In the genomic region with DNA sequence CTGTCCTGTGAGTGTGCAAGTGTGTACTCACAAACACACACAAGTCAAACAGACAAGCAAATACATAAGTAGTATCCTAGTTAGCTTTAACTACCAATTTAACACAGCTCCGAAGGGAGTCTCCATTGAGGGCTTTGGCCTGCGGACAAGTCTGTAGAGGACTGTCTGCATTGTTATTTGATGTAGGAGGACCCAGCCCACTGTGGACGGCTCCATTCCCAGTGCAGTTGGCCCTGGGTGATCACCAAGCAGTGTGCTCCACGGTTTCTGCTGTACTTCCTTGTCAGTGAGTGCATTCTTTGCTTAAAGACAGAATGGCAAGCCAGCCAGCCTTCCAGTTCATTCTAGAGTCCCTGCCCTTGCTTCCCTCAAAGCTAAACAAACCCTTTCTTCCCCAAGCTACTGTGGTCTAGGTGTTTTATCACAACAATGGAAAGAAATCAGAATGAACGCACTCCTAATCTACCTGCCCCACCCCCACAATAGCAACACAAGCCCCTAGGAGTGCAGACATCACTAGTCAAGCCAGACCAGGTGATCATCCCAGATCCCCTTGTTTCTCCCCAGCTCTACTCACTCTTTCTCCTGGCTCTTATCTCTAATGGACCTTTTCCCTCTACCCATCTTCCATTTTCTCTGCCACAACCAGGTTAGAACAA, we compare ENCODE assay signal across 22 mouse cellular contexts. TPM values are rescaled to one million over a fixed set of nuclear protein-coding genes. Genes with fewer than 3 reads are reported as not detected.
DNase-seq lines count a peak whose midpoint lies in the region; ATAC-seq and TF ChIP-seq lines count a peak whose summit lies in the region.
"Had no signal": no experiment of that assay in that cellular context is flagged by ENCODE, and none has a peak within 500 bp of the region (broad histone marks: within the 10 kb centered on the region; RNA-seq: fewer than 3 reads in every experiment).

No protein-coding gene starts in this region.

- WGBS in heart, embryonic 16.5 days: 70% methylated on average over 5 of the region's 5 CpGs
- WGBS in liver, postnatal 0 days (ENCODE audit: insufficient replicate concordance): 70% methylated on average over 5 of the region's 5 CpGs

- no peak overlapping the region for H3K9ac ChIP-seq in heart, embryonic 16.5 days (ENCODE audit: low read length)
- H3K9ac ChIP-seq in liver, postnatal 0 days (replicated peaks): no peak overlapping the region
- H3K9ac ChIP-seq: heart, embryonic 13.5 days; hindbrain, embryonic 14.5 days; intestine, embryonic 15.5 days; kidney, embryonic 15.5 days had no signal

- peaks cover 47% of the 10 kb centered on the region for H3K4me1 ChIP-seq in heart, embryonic 16.5 days (ENCODE audit: control insufficient read depth, insufficient read depth, low read length)
- peaks cover 38% of the 10 kb centered on the region for H3K4me1 ChIP-seq in liver, postnatal 0 days (ENCODE audit: insufficient read depth)

- no peaks in the 10 kb centered on the region for H3K27me3 ChIP-seq in heart, embryonic 16.5 days (ENCODE audit: control insufficient read depth, insufficient read depth, low read length)
- H3K27me3 ChIP-seq in liver, postnatal 0 days (ENCODE audit: insufficient read depth, low read length): no peaks in the 10 kb centered on the region
- H3K27me3 ChIP-seq: heart, embryonic 13.5 days; intestine, embryonic 15.5 days; kidney, embryonic 15.5 days had no signal

- no peak overlapping the region for H3K4me2 ChIP-seq in heart, embryonic 16.5 days (ENCODE audit: low read depth, low read length)
- H3K4me2 ChIP-seq in liver, postnatal 0 days (ENCODE audit: low read depth, low read length): no peak overlapping the region
- H3K4me2 ChIP-seq: heart, embryonic 13.5 days; hindbrain, embryonic 14.5 days; intestine, embryonic 15.5 days; kidney, embryonic 15.5 days had no signal

- DNase-seq in heart, postnatal 25 days (ENCODE audit: low spot score): no peak
- DNase-seq in ES-CJ7 (ENCODE audit: low read depth, low spot score) (peak; percentile 97), WW6 (ENCODE audit: low read depth, low spot score) (peak; percentile 54)
- DNase-seq in liver, postnatal 0 days: no peak
- DNase-seq in adrenal gland, adult 8-10 months: no peak
- DNase-seq: adrenal gland, postnatal 36 days; cerebellum, adult 11-12 months; cerebellum, adult 9-11 months; cerebellum, postnatal 36 days; gastrocnemius, adult 2 months; gastrocnemius, postnatal 25 days; heart, postnatal 14 days; kidney, adult 18-20 months had no signal

- H3K27ac ChIP-seq in heart, embryonic 16.5 days (ENCODE audit: low read length): 0 out of 2 replicates have a peak overlapping the region, but pooled peaks have one; percentile 9
- H3K27ac ChIP-seq in liver, postnatal 0 days (ENCODE audit: low read depth): no peak overlapping the region
- H3K27ac ChIP-seq: hindbrain, embryonic 10.5 days; hindbrain, embryonic 14.5 days had no signal

- TF ChIP-seq CTCF in liver, postnatal 0 days (IDR thresholded peaks at IDR 0.05; ENCODE audit: low read depth): no peak

- TF ChIP-seq EP300 in liver, postnatal 0 days (IDR thresholded peaks at IDR 0.05; ENCODE audit: low read depth): no peak

- H3K9me3 ChIP-seq in heart, embryonic 16.5 days (replicated peaks; ENCODE audit: control insufficient read depth, low read length): 0 out of 2 replicates have a peak, but pooled peaks cover 3% of the 10 kb centered on the region
- H3K9me3 ChIP-seq in liver, postnatal 0 days (ENCODE audit: low read length): no peaks in the 10 kb centered on the region
- H3K9me3 ChIP-seq: heart, embryonic 13.5 days; hindbrain, embryonic 10.5 days; intestine, embryonic 15.5 days; kidney, embryonic 15.5 days had no signal

- peaks cover 8% of the 10 kb centered on the region for H3K36me3 ChIP-seq in heart, embryonic 16.5 days (ENCODE audit: control insufficient read depth, insufficient read depth)
- peaks cover 6% of the 10 kb centered on the region for H3K36me3 ChIP-seq in liver, postnatal 0 days (replicated peaks; ENCODE audit: insufficient read depth, low read length)

- intact Hi-C loops in heart, postnatal 25 days (cut with DNase I): no loop called here

- no peak overlapping the region for H3K4me3 ChIP-seq in heart, embryonic 16.5 days (ENCODE audit: low read length)
- no peak overlapping the region for H3K4me3 ChIP-seq in liver, postnatal 0 days (ENCODE audit: low read depth, low read length)
- H3K4me3 ChIP-seq: heart, embryonic 13.5 days; hindbrain, embryonic 10.5 days; intestine, embryonic 15.5 days; kidney, embryonic 15.5 days had no signal

- no peak for ATAC-seq in heart, embryonic 16.5 days (replicated peaks; ENCODE audit: extremely low read depth, insufficient read depth, low FRiP score)
- ATAC-seq in cerebellum, adult (ENCODE audit: insufficient number of reproducible peaks, low FRiP score, low TSS enrichment): no peak
- ATAC-seq in liver, postnatal 0 days: no peak
- ATAC-seq: activated CD4-positive, CD25-positive, alpha-beta regulatory T cell, adult 4 months; forebrain, embryonic 14.5 days; intestine, embryonic 15.5 days had no signal

RNA-seq across cellular contexts. Expression of gene Ralb, which starts 7.1 kb away (rescaled TPM):
- polyA plus RNA-seq in heart, embryonic 16.5 days (2015; fragmentation: Nextera tagmentation; extraction: Ambion mirVana): 130 and 140 TPM in 2 replicates
- 10 to 100 TPM; 31.3 to 33.6 TPM for total RNA-seq in heart, postnatal 25 days (2021)
- 30.9 and 31.8 TPM in 2 replicates for polyA plus RNA-seq in liver, postnatal 0 days (2015; fragmentation: Nextera tagmentation; extraction: Ambion mirVana)
- total RNA-seq in adrenal gland, adult 8-10 months (2022): 10 to 100 TPM; 61.0 to 78.5 (median 64.7) TPM

RNA-seq across cellular contexts. Expression of gene Tmem185b, which starts 28.5 kb away (rescaled TPM):
- 24.7 and 25.8 TPM in 2 replicates for polyA plus RNA-seq in heart, embryonic 16.5 days (2015; fragmentation: Nextera tagmentation; extraction: Ambion mirVana)
- 10 to 100 TPM; 15.2 to 16.4 TPM for total RNA-seq in heart, postnatal 25 days (2021)
- 11.0 and 12.7 TPM in 2 replicates for polyA plus RNA-seq in liver, postnatal 0 days (2015; fragmentation: Nextera tagmentation; extraction: Ambion mirVana)
- total RNA-seq in adrenal gland, adult 8-10 months (2022): 10 to 100 TPM; 26.0 to 35.3 (median 29.8) TPM

Comparison
In these comparisons a context has a peak if more than half of its experiments do, and no peak if none do; other contexts are left out.
1. DNase-seq: peak in ES-CJ7 (single experiment) and WW6 (single experiment); none in heart, postnatal 25 days (single experiment), liver, postnatal 0 days (single experiment) and adrenal gland, adult 8-10 months (single experiment).